Mouse (Mus musculus) layer of hippocampus, postnatal 14 days (tissue): ENCODE data around the gene Fbl. TPM values are rescaled to one million over a fixed set of nuclear protein-coding genes. Genes with fewer than 3 reads are reported as not detected.
"Not testable (repeated sequence)": the region's sequence is repeated elsewhere in the genome, so short reads cannot be mapped to it uniquely, and the experiment has no call there.

Source experiments
- DNase-seq, 2 experiments: peaks; one replicate each; pipeline ENCODE4 v3.0.0; 2021 to 2022; ENCODE audit warnings: low spot score in 2 of 2, mixed read lengths in 1 of 2
- long read RNA-seq, 2 experiments: library from polyadenylated mRNA; stranded (forward); transcript quantifications; one replicate each; pipeline ENCODE4 v2.0.0; 2021
- total RNA-seq, 2 experiments: library from RNA; stranded (reverse); gene quantifications; 2 replicates each; pipeline ENCODE4 v1.2.3; 2021

Gene Fbl
- 10 to 100 TPM; 53.0 to 58.7 TPM for total RNA-seq
- long read RNA-seq, experiment 1, transcript Fbl-201 (9 exons, 1,197 nt), result major isoform, 16 of 20 reads
- long read RNA-seq, experiment 1, partial matches to known transcripts, result 3 of 20 reads
- long read RNA-seq, experiment 1, other reads (novel, unspliced or antisense), result 1 of 20 reads
- long read RNA-seq, experiment 2, transcript Fbl-201 (9 exons, 1,197 nt), result major isoform, 31 of 35 reads
- long read RNA-seq, experiment 2, partial matches to known transcripts, result 3 of 35 reads
- long read RNA-seq, experiment 2, other reads (novel, unspliced or antisense), result 1 of 35 reads

DNA sequence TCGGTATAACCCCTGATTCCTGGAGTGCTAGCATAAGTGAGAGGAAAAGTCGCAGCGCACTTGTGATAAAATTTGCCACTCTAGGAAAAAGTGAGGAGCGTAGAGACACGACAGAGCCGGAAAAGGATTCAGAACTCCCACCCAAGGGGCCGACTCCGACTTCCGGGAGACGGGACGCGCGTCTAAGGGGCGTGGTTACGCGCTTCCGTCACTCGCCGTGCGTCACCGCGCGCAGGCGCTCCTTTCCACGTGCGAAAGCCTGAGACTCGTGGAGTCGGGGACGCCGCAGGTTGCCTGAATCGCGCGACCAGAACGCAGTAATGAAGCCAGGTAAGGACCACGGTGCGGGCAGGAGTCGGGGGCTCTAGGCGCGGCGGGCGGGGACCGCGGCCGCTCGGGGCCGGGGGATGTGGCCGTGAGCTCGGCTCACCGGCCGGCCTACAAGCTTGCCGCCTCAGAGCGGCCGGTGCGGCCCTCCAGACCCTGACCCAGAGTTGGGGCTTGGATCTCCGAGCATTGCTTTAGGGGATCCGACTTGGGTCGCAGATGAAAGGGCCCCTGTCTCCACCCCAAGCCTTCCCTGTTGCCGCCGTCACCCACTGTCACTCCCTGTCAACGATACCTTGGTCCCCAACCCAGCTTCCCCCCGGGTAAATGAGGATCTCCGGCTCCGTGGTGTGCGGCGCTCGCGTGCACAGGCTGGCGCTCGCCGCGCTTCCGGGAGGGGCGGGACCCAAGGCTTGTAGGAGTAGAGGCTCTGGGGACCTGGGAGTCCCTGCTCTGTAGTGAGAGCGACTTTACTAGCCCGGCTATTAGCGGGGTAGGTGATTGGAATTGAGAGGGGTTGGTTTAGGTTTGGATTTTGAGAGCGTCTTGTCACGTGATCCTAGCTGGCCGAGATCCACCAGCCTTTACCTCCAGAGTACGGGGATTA lies at the start of gene Fbl:
TSS of gene Fbl (plus strand) at position 222 of the 934 bp plus-strand sequence.
- peak; percentile 86 to 94 for DNase-seq

DNA sequence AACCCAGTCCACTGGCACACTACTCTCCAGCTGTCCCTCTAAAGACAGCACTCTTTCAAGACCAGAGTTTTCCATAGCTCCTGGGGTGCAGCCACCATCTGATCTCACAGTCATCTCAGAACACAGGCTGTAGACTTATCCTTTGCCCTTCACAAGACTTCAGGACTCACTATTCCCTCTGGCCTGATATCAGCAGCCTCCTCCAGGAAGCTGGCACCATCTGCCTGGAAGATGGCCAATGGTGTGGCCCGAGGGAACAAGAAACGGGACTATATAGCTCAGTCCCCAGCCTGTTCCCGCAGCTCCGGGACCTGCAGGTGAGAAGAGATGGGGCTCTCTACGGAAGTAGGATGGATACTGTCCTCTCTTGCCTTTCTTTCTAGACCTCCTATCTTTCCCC lies 40.3 kb upstream of the Fbl start, which contains the start of gene 9530053A07Rik:
TSS of gene 9530053A07Rik (plus strand) at position 301 of the 400 bp plus-strand sequence.
- DNase-seq, result no peak

DNA sequence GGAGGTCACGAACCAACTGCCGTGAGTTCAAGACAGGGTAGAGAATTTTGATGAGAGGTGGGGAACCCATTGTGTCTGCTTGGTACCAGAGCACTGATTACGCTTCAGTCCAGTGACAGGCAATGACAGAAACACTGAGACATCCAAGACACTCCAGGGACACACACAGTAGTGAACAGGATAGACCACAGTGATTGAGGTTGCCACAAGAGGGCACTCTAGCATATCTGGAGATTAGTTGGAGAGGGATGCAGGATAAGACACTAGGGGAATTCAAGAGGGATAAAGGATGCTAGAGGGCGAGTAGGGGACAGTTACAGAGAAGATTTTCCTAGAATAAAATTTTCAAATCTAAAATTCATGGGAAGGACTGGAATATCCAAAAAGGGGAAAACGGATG lies 31.9 kb upstream of the Fbl start:
- peak; percentile 21 to 49 for DNase-seq

DNA sequence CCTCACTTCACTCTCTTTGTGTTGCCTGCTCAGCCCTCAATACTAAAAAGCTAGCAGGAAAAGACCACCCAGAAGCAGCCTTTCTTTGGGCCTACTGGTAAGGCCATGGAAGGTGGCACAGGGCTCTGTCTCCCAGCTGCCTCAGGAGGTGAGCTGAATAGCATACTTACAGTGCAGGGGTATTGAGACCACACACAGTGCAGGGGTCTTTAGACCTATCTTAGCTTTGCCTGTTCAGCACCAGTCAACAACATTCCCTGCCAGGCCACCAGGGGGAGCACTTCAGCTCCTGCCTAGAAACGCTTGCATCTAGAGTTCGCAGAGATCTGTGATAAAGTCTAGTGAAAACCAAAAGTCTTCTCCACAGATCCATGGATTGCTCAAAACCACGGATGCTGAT lies 21.2 kb upstream of the Fbl start:
- DNase-seq, result peak; percentile 48 to 53

DNA sequence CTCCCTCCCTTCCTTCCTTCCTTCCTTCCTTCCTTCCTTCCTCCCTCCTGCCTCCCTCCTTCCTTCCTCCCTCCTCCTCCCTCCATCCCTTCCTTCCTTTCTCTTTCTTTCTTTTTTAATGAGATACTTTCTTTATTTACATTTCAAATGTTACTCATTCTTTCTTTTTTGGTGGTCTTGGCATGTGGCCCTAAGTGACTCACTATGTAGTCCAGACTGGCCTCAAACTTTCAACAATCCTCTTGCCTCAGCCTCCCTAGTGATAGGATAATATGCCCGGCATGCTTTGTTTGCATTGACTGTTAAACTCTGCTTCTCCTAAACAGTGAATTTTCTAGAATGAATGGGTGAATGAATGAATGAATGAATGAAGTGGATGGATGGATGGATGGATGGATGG lies 19.7 kb upstream of the Fbl start:
- DNase-seq, result no peak

DNA sequence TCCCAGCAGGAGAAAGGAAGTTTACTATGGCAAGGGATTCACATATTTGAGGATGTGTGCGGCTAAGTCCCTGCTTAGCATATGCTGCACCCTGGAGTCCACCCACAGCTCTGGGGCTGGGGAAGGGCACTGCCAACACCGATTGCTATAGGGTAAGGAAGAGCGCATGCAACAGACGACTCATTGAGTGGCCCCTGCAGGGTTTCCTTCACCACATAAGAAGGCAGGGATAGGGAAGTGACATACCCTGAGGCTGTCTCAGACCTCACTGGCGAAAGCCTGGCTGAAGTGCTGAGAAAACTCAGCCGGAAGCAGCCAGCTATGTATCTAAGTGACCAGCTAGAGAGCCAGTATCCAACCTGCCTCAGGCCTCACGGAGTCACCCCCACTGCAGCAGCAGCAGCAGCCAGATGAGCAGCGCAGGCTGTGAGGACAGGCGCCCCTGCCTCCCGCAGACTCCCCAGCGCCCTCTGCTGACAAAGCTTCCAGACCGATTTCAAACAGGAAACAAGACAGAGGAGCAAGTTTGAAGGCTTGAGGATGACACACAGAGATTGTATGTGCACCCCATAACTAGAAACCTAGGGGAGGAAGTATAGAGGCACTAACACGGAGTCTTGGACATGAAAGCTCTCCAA lies 17.8 kb upstream of the Fbl start:
- peak; percentile 29 to 43 for DNase-seq

DNA sequence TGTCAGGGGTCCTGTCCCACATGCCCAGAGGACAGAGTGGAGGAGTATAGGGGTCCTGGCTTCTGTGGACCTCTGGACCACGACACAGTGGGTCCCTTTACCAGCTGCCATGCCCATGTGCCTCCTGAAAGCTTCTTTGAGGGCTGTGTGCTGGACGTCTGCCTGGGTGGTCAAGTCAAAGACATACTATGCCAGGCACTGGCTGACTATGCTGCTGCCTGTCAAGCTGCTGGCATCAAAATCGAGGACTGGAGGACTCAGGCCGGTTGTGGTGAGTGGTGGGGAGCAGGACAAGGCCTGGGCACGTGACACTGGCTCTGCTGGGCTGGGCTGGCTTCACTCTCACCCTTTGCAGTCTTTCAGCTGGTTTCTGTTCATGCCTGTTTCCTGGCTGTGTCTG lies 15.9 kb upstream of the Fbl start:
- not testable (repeated sequence) for DNase-seq

DNA sequence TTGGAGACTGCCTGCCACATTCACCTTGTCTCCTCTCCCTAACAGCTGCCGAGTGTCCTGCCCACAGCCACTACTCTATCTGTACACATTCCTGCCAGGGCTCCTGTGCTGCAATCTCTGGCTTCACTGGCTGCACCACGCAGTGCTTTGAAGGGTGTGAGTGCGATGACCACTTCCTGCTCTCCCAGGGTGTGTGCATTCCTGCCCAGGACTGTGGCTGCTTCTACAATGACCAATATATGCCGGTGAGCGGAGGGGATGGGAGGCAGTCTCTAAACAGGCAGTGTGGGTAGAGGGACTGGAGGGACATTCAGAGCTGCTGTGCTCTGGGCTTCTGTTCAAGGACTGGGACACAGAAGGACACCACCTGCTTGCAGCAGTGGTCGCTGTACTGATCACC lies 10.2 kb upstream of the Fbl start:
- DNase-seq, result no peak

DNA sequence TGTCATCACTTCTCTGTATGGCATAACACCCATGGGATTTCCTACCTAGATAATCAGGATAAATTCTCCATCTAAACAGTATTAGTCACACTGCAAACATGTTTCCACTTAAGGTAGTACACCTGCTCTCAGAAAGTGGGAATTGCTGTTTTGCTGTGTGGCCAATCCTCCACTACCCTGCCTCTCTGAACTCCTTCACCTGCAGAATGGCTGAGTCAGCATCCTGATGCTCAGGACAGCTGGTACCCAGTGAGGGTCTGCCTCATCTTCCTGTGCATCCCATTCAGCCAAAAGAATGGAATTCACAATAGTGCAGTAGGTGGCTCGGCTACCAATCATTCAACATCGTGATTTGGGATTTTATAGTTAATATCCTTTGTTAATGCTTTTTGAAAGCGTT lies 9.6 kb upstream of the Fbl start:
- DNase-seq, result no peak

DNA sequence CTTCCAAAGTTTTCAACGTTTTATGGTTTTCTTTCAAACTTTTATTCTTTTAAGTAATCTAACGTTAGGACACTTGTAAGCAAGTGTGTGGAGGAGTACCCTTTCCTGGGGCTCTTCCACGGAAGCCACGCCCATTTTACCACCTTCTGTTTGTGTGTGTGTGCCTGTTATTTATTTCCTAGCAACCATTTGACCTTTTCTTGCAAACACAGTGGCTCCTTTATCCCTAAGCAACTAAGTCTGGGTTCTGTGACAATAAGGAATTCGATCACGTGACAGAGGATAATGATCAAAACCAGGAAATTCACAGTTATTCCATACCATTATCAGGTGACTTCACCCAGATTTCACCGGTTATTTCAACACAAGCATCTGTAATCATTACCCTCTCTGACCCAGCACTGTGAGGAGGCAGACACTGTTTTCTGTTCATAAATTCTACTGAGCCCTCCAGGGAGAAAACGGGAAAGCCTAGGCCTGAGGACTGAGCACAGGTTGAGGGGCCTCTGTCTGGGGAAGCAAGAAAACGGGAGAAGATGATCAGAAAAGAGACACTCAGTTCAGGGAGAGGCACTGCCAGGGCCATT lies 8.3 kb upstream of the Fbl start:
- no peak for DNase-seq

DNA sequence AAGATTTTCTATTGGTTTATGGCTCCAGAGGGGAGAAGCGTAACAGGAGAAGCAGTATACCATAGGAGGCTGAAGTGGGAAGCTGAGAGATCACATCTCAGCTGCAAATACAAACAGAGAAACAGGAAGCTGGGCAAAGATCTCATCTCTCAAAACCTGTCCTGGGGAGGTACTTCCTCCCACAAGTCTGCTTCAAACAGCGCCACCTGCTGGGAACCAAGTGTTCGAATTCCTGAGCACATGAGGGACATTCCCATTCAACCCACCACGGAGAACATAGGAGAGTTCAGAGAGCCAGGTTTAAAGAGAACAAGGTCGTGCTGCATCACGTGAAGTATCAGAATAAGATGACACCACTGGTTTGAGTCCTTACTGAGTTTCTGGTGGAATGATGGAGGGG lies 4.1 kb upstream of the Fbl start:
- DNase-seq, result no peak

DNA sequence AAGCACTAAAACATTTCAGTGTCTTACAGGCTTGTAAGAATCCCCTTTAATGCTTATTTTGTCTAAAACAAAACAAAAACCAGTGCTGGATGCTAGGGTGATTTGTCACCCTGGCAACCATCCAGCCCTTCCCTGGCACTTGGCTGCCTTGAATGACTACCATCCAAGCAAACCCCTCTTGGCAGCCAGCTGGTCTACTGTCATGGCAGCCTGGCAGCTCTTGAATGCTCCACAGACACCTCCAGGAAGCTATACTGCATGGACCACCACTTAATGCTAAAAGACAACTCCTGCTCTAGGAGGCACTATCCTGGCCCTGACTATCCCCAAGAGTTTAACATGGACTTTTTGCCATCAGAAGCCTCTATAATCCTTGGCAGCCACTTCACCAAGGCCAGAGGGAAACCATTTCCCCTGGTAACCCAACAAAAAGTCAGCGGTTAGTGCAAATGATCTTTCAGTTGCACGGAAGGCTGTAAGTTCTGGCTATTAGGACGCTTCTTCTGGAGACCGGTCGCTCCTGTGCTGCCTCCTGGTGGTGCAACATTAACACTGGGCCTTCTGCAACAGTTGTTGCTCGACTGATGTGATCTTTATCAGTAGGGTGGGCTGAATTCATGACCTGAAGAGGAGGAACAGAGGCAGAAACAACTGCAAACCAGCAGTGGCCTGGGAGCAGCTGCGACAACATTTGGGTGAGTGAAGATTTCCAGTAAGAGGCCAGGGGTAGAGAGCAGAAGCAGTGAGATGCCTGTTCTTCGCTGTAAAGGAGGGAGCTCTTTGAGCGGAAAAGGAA lies 992 bp upstream of the Fbl start:
- DNase-seq, result peak; percentile 53 to 65

DNA sequence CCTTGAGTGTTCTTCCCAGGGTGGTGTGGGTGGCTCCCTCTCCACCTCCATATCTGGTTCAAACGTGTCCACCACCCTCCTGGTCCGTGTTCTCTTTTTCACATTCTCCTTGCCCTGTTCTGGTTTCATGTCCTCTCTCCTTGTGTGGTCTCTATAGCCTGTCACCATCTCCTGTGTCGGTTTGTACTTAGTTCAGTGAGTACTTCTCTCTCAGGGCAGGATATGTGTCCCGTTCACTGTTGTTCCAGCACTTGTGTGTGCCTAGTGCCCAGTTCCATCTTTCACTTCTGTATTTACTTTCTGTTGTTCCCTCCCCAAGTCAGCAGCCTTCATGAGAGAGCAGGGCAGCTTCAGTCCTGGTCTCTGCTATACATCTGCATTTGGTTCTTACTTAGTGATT lies 5.8 kb downstream of the Fbl start:
- no peak for DNase-seq

DNA sequence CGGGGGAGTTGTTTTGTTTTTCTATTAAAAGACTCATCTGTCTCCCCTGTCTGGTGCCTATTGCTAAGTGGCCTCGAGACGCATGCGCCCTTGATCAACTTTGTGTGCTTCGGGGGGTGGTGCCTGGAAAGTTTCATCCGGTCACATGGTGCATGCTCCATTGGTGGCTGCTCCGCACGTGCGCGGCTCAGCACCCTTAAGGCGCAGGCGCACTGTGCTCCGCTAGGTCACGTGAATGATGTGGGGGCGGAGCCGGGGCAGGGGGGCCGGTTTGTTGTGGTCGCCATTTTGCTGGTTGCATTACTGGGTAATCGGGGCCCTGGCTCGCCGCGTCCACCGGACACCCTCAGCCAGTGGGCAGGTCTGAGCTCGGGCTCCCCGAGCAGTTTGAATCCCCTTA lies 9.7 kb downstream of the Fbl start, which contains the start of gene Dyrk1b:
TSS of gene Dyrk1b (plus strand) at position 242 of the 400 bp plus-strand sequence.
- DNase-seq, result peak; percentile 97 to 99

DNA sequence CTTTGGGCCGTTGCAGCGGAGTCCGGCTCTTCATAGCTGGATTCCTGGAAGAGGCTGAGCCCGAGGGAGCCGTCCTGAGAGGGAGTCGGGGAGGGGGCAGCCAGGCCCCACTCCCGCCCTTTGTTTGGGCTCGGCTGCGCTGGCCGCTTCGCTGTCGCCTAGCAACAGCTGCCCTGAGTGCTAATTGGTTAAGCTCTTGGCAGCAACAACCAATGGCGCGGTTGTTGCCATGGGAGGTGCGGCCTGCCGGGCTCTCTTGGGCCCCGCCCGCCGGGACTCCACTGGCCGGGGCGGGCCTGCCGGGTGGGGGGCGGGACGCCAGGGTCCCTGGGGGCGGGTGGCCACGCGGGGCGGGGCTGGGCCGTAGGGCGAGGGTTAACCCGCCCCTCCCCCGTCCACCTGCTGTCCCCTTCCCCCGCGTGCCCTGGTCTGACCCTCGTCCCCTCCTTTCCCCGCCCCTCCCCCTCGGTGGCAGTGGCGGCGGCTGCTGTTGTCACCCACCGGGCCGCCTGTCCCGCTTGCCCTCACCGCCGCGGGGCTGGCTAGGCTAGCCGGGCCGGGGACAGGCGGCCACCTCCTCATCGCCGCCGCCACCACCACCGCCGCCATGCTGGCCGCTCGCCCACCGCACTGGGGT lies 10.3 kb downstream of the Fbl start:
- peak; percentile 93 to 97 for DNase-seq

DNA sequence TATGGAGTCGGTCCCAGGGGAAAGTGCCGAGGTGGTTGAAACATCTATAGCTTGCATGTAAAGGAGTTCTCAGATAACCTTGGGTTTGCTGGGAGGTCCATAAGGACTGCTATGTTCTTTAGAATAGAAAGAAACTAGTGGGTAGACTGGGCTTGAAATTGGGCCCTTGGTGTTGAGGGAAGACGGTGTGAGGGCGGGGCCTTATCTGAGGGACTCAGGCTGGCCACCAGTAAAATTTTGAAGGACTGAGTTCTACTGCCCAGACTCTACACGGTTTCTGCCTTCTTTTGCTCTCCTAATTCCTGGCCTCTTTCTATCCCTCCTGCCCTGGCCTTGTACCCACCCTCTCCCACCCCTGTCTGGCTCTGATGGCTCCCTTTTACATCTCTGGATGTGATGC lies 11.4 kb downstream of the Fbl start:
- no peak for DNase-seq

DNA sequence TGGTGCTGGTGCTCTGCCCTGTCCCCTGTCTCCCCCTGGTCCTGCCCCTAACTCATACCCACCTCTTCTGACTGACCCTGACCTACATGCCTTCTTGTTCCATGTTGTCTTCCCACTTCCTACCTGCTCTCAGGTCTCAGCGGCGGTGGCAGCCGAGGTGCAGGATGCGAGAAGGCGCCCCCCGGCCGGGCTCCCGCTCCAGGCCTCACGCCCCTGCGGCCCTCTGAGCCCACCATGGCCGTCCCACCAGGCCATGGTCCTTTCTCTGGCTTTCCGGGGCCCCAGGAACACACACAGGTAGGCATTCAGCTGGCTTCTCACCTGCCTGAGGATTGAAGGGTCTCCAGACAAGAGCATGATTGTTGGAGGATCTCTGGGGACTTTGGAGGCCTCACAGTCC lies 11.9 kb downstream of the Fbl start:
- no peak for DNase-seq

DNA sequence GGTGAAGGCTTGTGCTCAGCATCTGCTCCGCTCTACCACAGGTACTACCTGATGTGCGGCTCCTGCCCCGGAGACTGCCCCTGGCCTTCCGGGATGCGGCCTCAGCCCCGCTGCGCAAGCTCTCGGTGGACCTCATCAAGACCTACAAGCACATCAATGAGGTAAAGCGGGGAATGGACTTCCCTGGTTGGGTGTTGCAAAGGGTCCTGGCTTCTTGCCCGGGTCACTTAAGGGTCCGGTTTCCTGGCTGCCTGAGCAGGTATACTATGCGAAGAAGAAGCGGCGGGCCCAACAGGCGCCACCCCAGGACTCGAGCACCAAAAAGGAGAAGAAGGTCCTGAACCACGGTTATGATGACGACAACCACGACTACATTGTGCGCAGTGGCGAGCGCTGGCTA lies 12.8 kb downstream of the Fbl start:
- DNase-seq, result no peak

DNA sequence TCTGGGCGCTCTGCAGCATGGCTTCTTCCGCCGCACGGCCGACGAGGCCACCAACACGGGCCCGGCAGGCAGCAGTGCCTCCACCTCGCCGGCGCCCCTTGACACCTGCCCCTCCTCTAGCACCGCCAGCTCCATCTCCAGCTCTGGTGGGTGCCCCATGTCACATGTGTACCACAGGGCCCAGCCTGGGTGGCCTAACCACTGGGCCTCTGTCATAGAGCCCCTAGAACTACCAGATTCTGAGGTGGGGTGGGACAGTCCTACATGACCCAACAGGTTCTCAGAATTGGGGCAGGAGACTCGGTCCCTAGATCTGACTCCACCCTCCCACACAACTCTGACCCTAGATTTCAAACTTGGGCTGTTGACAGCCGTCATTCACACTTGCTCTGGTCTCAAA lies 16.4 kb downstream of the Fbl start:
- DNase-seq, result no peak

DNA sequence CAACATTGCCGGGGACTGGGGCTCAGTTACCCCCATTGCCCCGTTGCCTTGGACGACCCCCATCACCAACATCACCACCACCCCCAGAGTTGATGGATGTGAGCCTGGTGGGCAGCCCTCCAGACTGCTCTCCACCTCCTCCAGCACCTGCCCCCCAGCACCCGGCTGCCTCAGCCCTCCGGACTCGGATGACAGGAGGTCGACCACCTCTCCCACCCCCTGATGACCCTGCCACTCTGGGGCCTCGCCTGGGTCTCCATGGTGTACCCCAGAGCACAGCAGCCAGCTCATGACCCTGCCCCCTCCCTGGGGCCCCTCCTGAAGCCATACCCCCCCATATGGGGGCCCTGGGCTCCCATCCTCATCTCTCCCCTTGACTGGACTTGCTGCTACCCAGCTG lies 17.1 kb downstream of the Fbl start:
- DNase-seq, result no peak
